Mouse (Mus musculus) small intestine, adult 2 months (tissue): ENCODE data around the gene Accs. TPM values are rescaled to one million over a fixed set of nuclear protein-coding genes. Genes with fewer than 3 reads are reported as not detected.

ENCODE experiments used
- H3K27ac ChIP-seq: fragments of 200-500 bp; 2 replicates; pipeline ENCODE4 v1.5.1; 2012; ENCODE audit warnings: low read depth, low read length, control low read depth, inconsistent platforms; ENCODE audit not compliant: insufficient read depth
- H3K27me3 ChIP-seq: fragments of 200-500 bp; 2 replicates; pipeline ENCODE4 v1.6.1; 2012; ENCODE audit warnings: mild to moderate bottlenecking, moderate library complexity, low read length, inconsistent platforms; ENCODE audit not compliant: control insufficient read depth, insufficient read depth
- H3K36me3 ChIP-seq: fragments of 200-500 bp; 2 replicates; pipeline ENCODE4 v1.6.1; 2012; ENCODE audit warnings: mild to moderate bottlenecking, low read length, control low read depth, inconsistent platforms; ENCODE audit not compliant: control insufficient read depth, insufficient read depth
- H3K4me1 ChIP-seq: fragments of 200-500 bp; 2 replicates; pipeline ENCODE4 v1.6.1; 2012; ENCODE audit warnings: low read length, inconsistent platforms, mixed read lengths; ENCODE audit not compliant: control insufficient read depth, insufficient read depth, insufficient read length
- H3K4me3 ChIP-seq: fragments of 200-500 bp; 2 replicates; pipeline ENCODE4 v1.5.1; 2012; ENCODE audit warnings: low read depth, mild to moderate bottlenecking, control low read depth, inconsistent platforms, low read length, moderate library complexity
- CTCF ChIP-seq: fragments of 200-500 bp; IDR thresholded peaks from 2 replicates; pipeline ENCODE4 v1.5.1; 2012; ENCODE audit warnings: low read depth, mild to moderate bottlenecking, control low read depth, inconsistent platforms, low read length, moderate library complexity, mixed read lengths; ENCODE audit not compliant: insufficient replicate concordance, insufficient read length; ENCODE audit errors: extremely low read depth
- POLR2A ChIP-seq: fragments of 200-500 bp; IDR thresholded peaks from 2 replicates; pipeline ENCODE4 v1.6.1; 2012; ENCODE audit warnings: low read depth, mild to moderate bottlenecking, control low read depth, inconsistent platforms, low read length, moderate library complexity
- WGBS: fragments of 180-500 bp; shearing (Covaris S2); methylation state at CpG from one replicate; pipeline ENCODE4 v1.1.7; 2018; 5-methylcytosine and 5-hydroxymethylcytosine counted together
- polyA plus RNA-seq: library from polyadenylated mRNA; depleted of rRNA; stranded (reverse); fragments of >200 nt; gene quantifications from 2 replicates; pipeline ENCODE4 v1.2.3, GENCODE M21; 2012

Gene Accs
- polyA plus RNA-seq, 1 experiment: 6.2 TPM

DNA sequence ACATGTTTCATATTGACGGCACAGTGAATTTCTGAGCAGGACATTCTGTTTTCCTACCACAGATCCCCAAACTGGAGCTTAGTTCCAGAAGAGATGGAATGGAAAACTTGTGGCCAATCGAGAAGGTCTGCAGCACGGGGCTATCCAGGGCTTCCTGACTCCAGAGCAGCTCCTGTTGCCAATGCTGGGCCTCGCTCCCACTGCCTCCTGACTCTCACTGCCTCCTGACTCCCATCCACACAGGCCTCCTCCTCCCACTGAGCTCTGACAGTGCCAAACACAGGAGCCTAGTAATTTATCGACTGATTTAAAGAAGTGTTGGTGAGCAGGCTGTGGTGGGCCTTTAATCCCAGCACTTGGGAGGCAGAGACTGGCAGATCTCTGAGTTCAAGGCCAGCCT lies 41.7 kb downstream of the Accs start:
- WGBS: 86% methylated on average over 5 of the region's 5 CpGs

DNA sequence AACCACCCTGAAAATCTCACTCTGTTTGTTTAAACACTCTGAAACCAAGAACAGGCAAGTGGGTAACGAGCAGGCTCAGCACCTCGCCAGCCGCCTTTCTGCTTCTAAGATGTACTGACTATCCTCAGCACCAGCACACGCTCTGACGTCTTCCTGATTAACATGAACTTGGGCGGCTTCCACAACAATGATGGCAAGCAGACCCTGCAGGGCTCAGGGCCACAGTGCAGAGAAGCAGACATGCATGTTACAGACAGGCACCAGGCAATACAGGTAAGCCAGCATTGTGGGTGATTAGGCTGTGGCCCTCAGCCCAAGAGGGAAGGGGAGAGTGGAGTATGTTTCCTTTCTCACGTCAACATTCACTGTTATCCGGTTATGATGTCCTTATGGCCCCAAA lies 42.3 kb downstream of the Accs start:
- TF ChIP-seq POLR2A (no peak), CTCF (no peak)
- Histone ChIP-seq H3K4me3 (no peak overlapping the region), H3K36me3 (peaks cover 15% of the 10 kb centered on the region), H3K4me1 (no peaks in the 10 kb centered on the region; the same call in 1 of the 2 replicates), H3K27ac (no peak overlapping the region), H3K27me3 (no peaks in the 10 kb centered on the region)
- 85% methylated on average over 8 of the region's 8 CpGs for WGBS

More for the DNA sequence above, 41.7 kb downstream of the Accs start:
- H3K27me3 ChIP-seq: no peaks in the 10 kb centered on the region
- TF ChIP-seq POLR2A (no peak), CTCF (no peak)
- H3K4me3 ChIP-seq: no peak overlapping the region
- no peaks in the 10 kb centered on the region; the same call in 1 of the 2 replicates for H3K4me1 ChIP-seq
- no peak overlapping the region for H3K27ac ChIP-seq
- H3K36me3 ChIP-seq: peaks cover 16% of the 10 kb centered on the region

DNA sequence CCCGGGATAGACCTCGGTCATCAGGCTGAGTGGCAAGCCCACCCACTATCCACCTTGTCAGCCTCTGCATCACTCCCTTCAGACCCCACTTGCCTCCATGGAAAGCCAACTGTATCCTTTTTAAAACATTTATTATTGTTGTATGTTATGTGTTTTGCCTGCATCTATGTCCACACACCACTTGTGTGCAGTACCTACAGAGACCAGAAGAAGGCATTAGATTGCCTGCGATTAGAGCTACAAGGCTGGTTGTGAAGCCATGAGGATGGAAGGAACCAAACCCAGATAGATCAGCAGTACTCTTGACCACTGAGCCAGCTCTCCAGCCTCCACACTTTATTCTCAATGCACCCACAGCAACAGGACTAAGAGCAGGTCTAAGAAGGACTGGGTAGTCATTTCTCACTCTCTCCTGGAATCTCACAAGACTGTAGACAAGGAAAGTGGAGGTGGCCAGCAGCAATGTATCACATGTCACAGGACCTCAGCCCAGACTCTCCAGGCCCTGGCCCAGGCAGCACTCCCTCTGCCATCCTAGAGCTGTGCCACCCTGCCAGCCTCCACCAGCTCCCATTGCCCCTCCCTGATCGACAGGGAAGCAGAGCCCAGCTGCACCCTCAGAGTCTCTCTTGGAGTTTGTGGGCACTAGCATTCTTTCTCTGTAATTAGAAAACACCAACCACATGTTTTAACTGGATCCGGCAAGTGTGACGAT lies 43.1 kb downstream of the Accs start:
- H3K36me3 ChIP-seq: peaks cover 18% of the 10 kb centered on the region
- H3K27ac ChIP-seq: no peak overlapping the region
- TF ChIP-seq POLR2A (no peak), CTCF (no peak)
- 92% methylated on average over 6 of the region's 6 CpGs for WGBS
- no peaks in the 10 kb centered on the region; the same call in 1 of the 2 replicates for H3K4me1 ChIP-seq
- H3K27me3 ChIP-seq: no peaks in the 10 kb centered on the region
- H3K4me3 ChIP-seq: no peak overlapping the region

DNA sequence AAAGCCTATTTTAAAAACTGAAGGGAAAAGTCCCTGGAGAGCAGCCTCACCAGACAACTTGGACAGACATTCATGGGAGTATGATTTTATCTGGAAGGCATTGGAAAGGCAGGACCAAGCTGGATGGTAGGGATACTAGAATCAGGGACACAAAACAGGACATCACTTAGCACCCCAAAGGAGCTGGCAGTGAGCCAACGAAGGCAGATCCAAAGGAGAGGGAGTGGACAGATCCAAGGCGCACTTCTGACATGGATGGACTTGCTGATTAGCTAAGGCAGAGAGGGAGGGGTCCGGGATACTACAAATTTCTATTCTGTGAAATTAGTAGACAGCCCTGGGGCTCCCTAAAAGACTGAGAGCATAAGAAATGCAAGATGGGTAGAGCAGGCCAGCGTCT lies 44.2 kb downstream of the Accs start:
- H3K36me3 ChIP-seq: peaks cover 18% of the 10 kb centered on the region
- H3K27me3 ChIP-seq: no peaks in the 10 kb centered on the region
- H3K4me1 ChIP-seq: no peaks in the 10 kb centered on the region; the same call in 1 of the 2 replicates
- WGBS: 78% methylated on average over 4 of the region's 4 CpGs
- H3K4me3 ChIP-seq: no peak overlapping the region
- TF ChIP-seq POLR2A (no peak), CTCF (no peak)
- no peak overlapping the region for H3K27ac ChIP-seq

DNA sequence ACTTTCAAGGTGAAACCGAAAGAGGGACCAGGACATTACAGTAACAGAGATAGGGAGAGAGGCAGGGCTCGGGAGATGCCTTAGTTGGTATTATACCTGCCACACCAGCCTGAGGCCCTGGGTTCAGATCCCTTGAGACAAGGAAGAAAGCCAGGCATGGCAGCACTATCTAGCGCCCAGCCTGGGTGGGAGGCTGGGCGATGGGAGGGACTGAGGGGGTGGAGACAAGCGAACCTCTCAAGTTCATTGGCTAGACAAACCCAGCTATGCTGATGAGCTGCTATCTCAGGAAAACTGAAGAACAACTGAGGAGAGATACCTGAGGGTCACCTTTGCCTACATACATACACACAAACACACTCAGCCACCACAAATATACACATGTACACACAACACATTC lies 44.7 kb downstream of the Accs start:
- peaks cover 18% of the 10 kb centered on the region for H3K36me3 ChIP-seq

DNA sequence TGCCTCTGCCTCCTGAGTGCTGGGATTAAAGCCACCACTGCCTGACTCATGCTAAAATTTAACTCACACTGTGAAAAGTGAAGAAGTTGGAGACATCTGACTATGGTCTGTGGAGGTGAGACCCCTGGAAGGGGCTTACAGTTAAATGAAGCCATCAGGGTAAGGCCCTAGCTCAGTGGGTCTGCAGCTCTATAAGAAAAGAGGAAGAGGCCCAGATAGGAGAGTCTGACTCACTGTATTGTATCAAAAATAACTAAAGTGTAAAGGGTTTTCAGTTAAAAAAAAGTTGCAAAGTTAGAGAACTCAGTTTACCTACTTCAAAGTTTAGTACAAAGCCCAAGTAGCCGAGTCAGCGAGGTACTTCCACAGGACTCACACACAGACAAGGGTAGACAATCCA lies 46.8 kb downstream of the Accs start:
- WGBS: 87% methylated on average over 2 of the region's 2 CpGs
- TF ChIP-seq POLR2A (no peak), CTCF (no peak)
- H3K27me3 ChIP-seq: no peaks in the 10 kb centered on the region

More for the DNA sequence above, 44.7 kb downstream of the Accs start:
- TF ChIP-seq POLR2A: no peak
- no peak for TF ChIP-seq CTCF
- 85% methylated on average over 5 of the region's 5 CpGs for WGBS
- H3K4me3 ChIP-seq: no peak overlapping the region
- H3K27me3 ChIP-seq: no peaks in the 10 kb centered on the region
- no peak overlapping the region for H3K27ac ChIP-seq
- H3K4me1 ChIP-seq: no peaks in the 10 kb centered on the region; the same call in 1 of the 2 replicates

DNA sequence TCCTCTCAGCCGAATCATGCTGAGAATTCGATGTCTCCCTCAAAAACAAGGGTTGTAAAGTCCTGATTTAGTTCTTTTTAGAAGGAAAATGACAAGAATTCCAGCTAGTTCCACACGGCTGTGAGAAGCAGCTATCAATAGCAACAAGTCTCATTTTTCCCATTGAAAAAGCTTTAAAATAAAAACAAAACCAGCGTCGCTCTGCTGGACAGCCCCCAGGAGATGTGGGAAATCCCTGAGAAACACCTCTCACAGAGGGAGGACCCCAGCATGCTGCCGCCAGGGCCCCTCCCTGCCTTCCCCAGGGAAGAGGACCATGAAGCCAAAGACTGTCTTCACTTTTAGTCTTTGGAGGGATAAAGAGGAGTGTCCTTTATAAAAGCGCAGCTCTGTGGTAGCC lies 48.6 kb downstream of the Accs start:
- TF ChIP-seq CTCF: no peak
- no peak for TF ChIP-seq POLR2A
- H3K27ac ChIP-seq: no peak overlapping the region
- no peak overlapping the region for H3K4me3 ChIP-seq
- H3K27me3 ChIP-seq: no peaks in the 10 kb centered on the region
- H3K36me3 ChIP-seq: peaks cover 28% of the 10 kb centered on the region
- WGBS: 87% methylated on average over 7 of the region's 7 CpGs
- H3K4me1 ChIP-seq: no peaks in the 10 kb centered on the region

More for the DNA sequence above, 46.8 kb downstream of the Accs start:
- H3K4me1 ChIP-seq: no peaks in the 10 kb centered on the region; the same call in 1 of the 2 replicates
- H3K4me3 ChIP-seq: no peak overlapping the region
- no peak overlapping the region for H3K27ac ChIP-seq
- H3K36me3 ChIP-seq: peaks cover 16% of the 10 kb centered on the region
